Mouse (Mus musculus): ENCODE data around the gene Impdh1. TPM values are rescaled to one million over a fixed set of nuclear protein-coding genes. Genes with fewer than 3 reads are reported as not detected.

The Impdh1 gene
- polyA plus RNA-seq, 1 experiment from 2014 or later: 28.0 TPM

DNA sequence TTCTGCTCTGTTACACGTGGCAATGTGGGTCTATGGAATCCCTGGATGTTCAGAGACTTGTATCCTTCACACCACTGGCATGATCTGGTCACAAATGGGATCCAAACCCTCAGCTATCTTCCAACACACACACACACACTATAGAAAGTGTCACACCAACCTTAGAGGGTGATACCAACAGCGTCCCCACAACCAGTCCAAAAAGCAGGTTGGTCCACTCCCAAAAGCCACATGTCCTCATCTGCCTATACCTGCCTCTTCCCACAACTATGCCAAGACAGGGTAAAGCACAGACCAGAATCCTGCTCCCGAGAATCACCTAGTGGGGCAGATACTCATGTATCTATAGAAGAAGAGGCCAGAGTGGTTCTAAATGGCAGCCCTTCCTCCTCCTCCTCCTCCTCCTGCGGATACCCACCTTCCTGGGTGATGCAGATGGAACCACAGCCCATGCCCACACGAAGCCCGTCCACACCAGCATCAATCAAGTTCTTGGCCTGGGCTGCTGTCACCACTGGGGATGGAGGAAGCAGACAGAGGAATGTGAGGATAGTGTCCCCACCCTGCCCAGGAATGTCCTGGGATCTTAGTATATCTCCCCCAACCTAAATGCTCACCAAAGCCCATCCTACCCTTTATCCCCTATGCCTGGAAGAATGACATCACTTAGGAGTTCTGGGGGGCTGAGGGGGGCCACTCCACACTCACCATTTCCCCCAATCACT lies 12.1 kb downstream of the Impdh1 start:
- TF ChIP-seq CTCF (IDR thresholded peaks at IDR 0.05; ENCODE audit: low read depth) (no peak), EP300 (optimal IDR thresholded peaks at IDR 0.05) (no peak)
- no peaks in the 10 kb centered on the region for H3K4me1 ChIP-seq (replicated peaks; ENCODE audit: control insufficient read depth, insufficient read depth)
- peaks cover 9% of the 10 kb centered on the region; the same call in 1 of the 2 replicates for H3K36me3 ChIP-seq (ENCODE audit: control insufficient read depth, insufficient read depth, low read length)
- DNase-seq (ENCODE audit: low spot score) (no peak), ATAC-seq (ENCODE audit: low FRiP score, low TSS enrichment) (no peak)
- H3K9me3 ChIP-seq (ENCODE audit: control insufficient read depth, low read length): no peaks in the 10 kb centered on the region
- H3K27ac ChIP-seq (replicated peaks): no peak overlapping the region
- no peak overlapping the region for H3K9ac ChIP-seq (ENCODE audit: low read length)
- no peaks in the 10 kb centered on the region for H3K27me3 ChIP-seq (ENCODE audit: control insufficient read depth, insufficient read depth, low read length)
- 83% methylated on average over 6 of the region's 6 CpGs for WGBS
- H3K4me2 ChIP-seq (replicated peaks; ENCODE audit: low read depth): no peak overlapping the region
- H3K4me3 ChIP-seq (ENCODE audit: low read depth, low read length): no peak overlapping the region

DNA sequence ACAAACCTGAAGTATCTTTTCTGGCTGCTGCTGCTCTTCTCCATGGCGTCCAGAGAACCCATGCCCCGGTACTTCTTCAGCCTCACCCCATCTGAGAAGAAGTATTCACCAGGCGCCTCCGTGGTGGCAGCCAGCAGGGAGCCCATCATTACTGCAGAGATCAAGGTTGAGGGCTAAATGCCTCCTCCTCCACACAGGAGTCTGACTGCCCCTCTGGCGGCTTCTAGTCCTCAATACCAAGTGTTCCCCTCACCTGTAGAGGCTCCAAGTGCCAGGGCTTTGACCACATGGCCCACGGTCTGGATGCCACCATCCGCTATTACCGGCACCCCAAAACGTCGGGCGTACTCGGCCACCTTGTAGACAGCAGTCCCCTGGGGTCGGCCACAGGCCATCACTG lies 13.1 kb downstream of the Impdh1 start:
- no peak overlapping the region for H3K9ac ChIP-seq (ENCODE audit: low read length)
- no peak overlapping the region for H3K4me2 ChIP-seq (replicated peaks; ENCODE audit: low read depth)
- no peak for TF ChIP-seq EP300 (optimal IDR thresholded peaks at IDR 0.05)
- TF ChIP-seq CTCF (IDR thresholded peaks at IDR 0.05; ENCODE audit: low read depth): no peak
- no peak overlapping the region for H3K4me3 ChIP-seq (ENCODE audit: low read depth, low read length)
- H3K4me1 ChIP-seq (replicated peaks; ENCODE audit: control insufficient read depth, insufficient read depth): no peaks in the 10 kb centered on the region
- no peak for DNase-seq (ENCODE audit: low spot score)
- peaks cover 9% of the 10 kb centered on the region; the same call in 1 of the 2 replicates for H3K36me3 ChIP-seq (ENCODE audit: control insufficient read depth, insufficient read depth, low read length)
- H3K27ac ChIP-seq (replicated peaks): no peak overlapping the region
- H3K27me3 ChIP-seq (ENCODE audit: control insufficient read depth, insufficient read depth, low read length): no peaks in the 10 kb centered on the region
- ATAC-seq (ENCODE audit: low FRiP score, low TSS enrichment): no peak
- H3K9me3 ChIP-seq (ENCODE audit: control insufficient read depth, low read length): no peaks in the 10 kb centered on the region
- 91% methylated on average over 13 of the region's 13 CpGs for WGBS

DNA sequence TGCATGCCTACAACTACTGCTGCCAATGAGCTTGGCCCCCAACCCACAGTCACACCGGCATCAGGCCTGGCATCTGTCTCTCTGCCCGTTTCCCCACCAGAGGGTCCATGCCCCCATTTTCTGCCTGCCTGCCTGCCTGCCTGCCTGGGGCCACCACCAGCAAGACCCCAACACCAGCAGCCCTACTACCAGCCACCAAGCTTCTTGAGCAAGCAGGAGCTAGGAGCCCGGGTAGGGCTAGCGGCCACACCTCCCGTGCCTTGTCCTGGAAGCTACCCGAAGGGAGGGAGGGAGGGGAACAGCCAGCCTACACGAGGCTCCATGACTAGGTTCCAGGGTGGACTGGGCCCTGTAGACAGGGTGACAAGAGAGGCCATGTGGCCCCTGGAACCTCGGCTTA lies 14.2 kb downstream of the Impdh1 start:
- WGBS: 87% methylated on average over 8 of the region's 8 CpGs
- no peak for TF ChIP-seq CTCF (IDR thresholded peaks at IDR 0.05; ENCODE audit: low read depth)
- TF ChIP-seq EP300 (optimal IDR thresholded peaks at IDR 0.05): no peak
- H3K4me3 ChIP-seq (ENCODE audit: low read depth, low read length): no peak overlapping the region
- no peak overlapping the region for H3K27ac ChIP-seq (replicated peaks)
- H3K9me3 ChIP-seq (ENCODE audit: control insufficient read depth, low read length): no peaks in the 10 kb centered on the region
- peaks cover 9% of the 10 kb centered on the region; the same call in 1 of the 2 replicates for H3K36me3 ChIP-seq (ENCODE audit: control insufficient read depth, insufficient read depth, low read length)
- ATAC-seq (ENCODE audit: low FRiP score, low TSS enrichment): no peak
- no peak for DNase-seq (ENCODE audit: low spot score)
- no peaks in the 10 kb centered on the region for H3K4me1 ChIP-seq (replicated peaks; ENCODE audit: control insufficient read depth, insufficient read depth)
- no peak overlapping the region for H3K9ac ChIP-seq (ENCODE audit: low read length)
- no peak overlapping the region for H3K4me2 ChIP-seq (replicated peaks; ENCODE audit: low read depth)
- H3K27me3 ChIP-seq (ENCODE audit: control insufficient read depth, insufficient read depth, low read length): no peaks in the 10 kb centered on the region

DNA sequence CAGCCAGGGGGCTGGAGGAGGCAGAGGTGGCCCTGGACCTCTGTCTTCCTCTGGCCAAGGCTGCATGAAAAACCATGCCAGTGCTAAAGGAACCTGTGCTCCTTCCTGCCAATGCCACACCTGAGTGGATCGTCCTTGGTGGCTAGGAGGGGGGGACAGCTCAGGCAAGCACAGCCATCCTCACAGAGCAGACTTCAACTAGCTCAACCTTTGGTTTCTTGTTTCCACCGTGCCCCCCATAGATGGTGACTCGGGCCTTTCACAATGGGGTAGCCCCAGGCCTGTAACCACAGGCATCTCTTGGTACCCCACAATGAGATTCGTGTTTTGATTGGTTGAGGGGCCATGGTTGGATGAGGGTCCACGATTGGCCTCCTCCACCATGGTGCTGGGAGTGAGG lies 14.8 kb downstream of the Impdh1 start:
- H3K4me3 ChIP-seq (ENCODE audit: low read depth, low read length): no peak overlapping the region
- no peaks in the 10 kb centered on the region for H3K27me3 ChIP-seq (ENCODE audit: control insufficient read depth, insufficient read depth, low read length)
- H3K27ac ChIP-seq (replicated peaks): no peak overlapping the region
- ATAC-seq (ENCODE audit: low FRiP score, low TSS enrichment) (no peak), DNase-seq (ENCODE audit: low spot score) (no peak)
- H3K9me3 ChIP-seq (ENCODE audit: control insufficient read depth, low read length): no peaks in the 10 kb centered on the region
- TF ChIP-seq CTCF (IDR thresholded peaks at IDR 0.05; ENCODE audit: low read depth) (no peak), EP300 (optimal IDR thresholded peaks at IDR 0.05) (no peak)
- H3K9ac ChIP-seq (ENCODE audit: low read length): no peak overlapping the region
- H3K36me3 ChIP-seq (ENCODE audit: control insufficient read depth, insufficient read depth, low read length): peaks cover 9% of the 10 kb centered on the region; the same call in 1 of the 2 replicates
- no peak overlapping the region for H3K4me2 ChIP-seq (replicated peaks; ENCODE audit: low read depth)
- no peaks in the 10 kb centered on the region for H3K4me1 ChIP-seq (replicated peaks; ENCODE audit: control insufficient read depth, insufficient read depth)
- 95% methylated on average over 5 of the region's 5 CpGs for WGBS

DNA sequence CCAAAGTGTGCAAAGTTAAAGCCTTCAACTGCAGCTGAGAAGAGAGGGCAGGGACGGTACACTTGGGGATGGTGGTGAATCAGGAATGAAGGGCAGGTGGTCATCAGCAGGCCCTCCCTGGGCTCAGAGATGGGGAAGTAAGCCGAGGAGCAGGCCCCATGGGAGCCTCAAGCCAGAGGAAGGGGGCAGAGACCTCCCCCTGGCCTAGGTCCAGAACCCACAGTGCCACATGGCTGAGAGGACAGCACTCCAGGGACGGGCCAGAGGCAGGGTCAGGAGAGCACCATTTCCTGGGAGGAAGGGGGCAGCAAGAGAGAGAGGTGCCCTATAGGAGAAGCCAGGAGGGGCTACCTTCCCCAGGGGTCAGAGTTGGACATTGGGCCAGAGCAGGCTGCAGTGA lies 15.7 kb downstream of the Impdh1 start:
- H3K4me3 ChIP-seq (ENCODE audit: low read depth, low read length): no peak overlapping the region
- no peak overlapping the region for H3K9ac ChIP-seq (ENCODE audit: low read length)
- peaks cover 5% of the 10 kb centered on the region; the same call in 1 of the 2 replicates for H3K36me3 ChIP-seq (ENCODE audit: control insufficient read depth, insufficient read depth, low read length)
- 61% methylated on average over 3 of the region's 3 CpGs for WGBS
- no peak for ATAC-seq (ENCODE audit: low FRiP score, low TSS enrichment)
- H3K4me1 ChIP-seq (replicated peaks; ENCODE audit: control insufficient read depth, insufficient read depth): no peaks in the 10 kb centered on the region
- no peak for DNase-seq (ENCODE audit: low spot score)
- no peak overlapping the region for H3K4me2 ChIP-seq (replicated peaks; ENCODE audit: low read depth)
- H3K9me3 ChIP-seq (ENCODE audit: control insufficient read depth, low read length): no peaks in the 10 kb centered on the region
- H3K27me3 ChIP-seq (ENCODE audit: control insufficient read depth, insufficient read depth, low read length): no peaks in the 10 kb centered on the region
- no peak overlapping the region for H3K27ac ChIP-seq (replicated peaks)
- TF ChIP-seq CTCF (IDR thresholded peaks at IDR 0.05; ENCODE audit: low read depth) (no peak), EP300 (optimal IDR thresholded peaks at IDR 0.05) (no peak)

DNA sequence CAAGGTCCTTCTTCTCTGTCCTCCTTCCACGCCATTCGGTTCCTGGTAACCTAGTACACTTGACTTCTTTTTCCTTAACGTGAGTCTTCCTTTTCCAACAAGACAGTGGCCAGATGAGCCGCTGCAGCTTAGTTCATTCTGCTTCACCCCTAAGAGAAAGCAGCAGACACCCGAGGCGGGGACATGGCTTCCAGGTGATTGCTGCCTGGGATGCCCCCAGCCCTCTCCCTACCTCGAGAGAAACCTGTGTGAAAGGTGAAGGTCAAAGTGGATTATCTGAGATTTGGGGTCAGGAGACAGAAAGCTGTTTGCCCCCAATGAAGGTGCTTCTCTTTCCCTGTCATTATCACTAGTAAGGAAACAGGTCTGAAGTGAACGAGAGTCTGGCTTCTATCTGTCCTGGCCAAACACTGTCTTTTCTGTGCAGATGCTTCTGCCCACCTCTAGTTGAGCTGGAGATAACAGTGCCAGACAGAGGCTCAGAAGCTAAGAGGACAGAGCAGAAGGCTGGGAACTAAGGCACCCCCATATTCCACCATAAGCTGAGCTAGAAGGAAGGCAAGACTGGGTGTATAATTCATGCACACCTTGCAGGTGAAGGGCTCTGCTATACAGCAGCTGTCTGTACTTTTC lies 16.8 kb downstream of the Impdh1 start:
- Histone ChIP-seq H3K36me3 (ENCODE audit: control insufficient read depth, insufficient read depth, low read length) (peaks cover 5% of the 10 kb centered on the region; the same call in 1 of the 2 replicates), H3K4me3 (ENCODE audit: low read depth, low read length) (no peak overlapping the region), H3K4me1 (replicated peaks; ENCODE audit: control insufficient read depth, insufficient read depth) (no peaks in the 10 kb centered on the region), H3K27ac (replicated peaks) (no peak overlapping the region), H3K9me3 (ENCODE audit: control insufficient read depth, low read length) (no peaks in the 10 kb centered on the region), H3K4me2 (replicated peaks; ENCODE audit: low read depth) (peak overlapping the region; percentile 50), H3K27me3 (ENCODE audit: control insufficient read depth, insufficient read depth, low read length) (no peaks in the 10 kb centered on the region), H3K9ac (ENCODE audit: low read length) (no peak overlapping the region)
- WGBS: 42% methylated on average over 8 of the region's 8 CpGs
- no peak for TF ChIP-seq EP300 (optimal IDR thresholded peaks at IDR 0.05)
- TF ChIP-seq CTCF (IDR thresholded peaks at IDR 0.05; ENCODE audit: low read depth): no peak
- DNase-seq (ENCODE audit: low spot score) (peak; percentile 10), ATAC-seq (ENCODE audit: low FRiP score, low TSS enrichment) (no peak)

Measured in stomach, postnatal 0 days (tissue).